Mouse (Mus musculus): ENCODE measurements around the gene Rufy4. TPM values are rescaled to one million over a fixed set of nuclear protein-coding genes. Genes with fewer than 3 reads are reported as not detected.

The Rufy4 gene
- total RNA-seq, 1 experiment from 2014 or later: 31.9 TPM

DNA sequence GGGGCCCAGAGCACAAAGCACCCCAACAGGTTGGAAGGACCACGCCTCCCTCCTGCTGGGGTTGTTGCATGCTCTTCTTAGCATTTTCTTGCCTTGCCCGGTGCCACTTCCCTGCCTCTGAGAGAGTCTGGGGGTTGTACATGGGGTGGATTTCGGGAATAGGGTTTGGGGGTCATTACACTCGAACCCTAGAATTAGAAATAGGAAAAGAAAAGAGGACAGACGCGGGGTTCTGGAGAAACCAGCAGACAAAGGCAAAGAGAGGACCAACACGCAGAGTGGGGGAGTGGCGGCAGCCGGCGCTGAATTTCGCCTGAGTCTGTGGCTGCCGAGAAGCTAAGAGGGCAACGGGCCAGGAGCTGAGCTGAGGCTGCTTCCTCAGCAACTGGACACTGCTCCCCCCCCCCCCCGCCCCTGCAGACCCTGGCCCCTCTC lies 26.3 kb upstream of the Rufy4 start:
- ATAC-seq (ENCODE audit: extremely low read depth, insufficient number of reproducible peaks, low FRiP score, poor library complexity, severe bottlenecking): no peak

DNA sequence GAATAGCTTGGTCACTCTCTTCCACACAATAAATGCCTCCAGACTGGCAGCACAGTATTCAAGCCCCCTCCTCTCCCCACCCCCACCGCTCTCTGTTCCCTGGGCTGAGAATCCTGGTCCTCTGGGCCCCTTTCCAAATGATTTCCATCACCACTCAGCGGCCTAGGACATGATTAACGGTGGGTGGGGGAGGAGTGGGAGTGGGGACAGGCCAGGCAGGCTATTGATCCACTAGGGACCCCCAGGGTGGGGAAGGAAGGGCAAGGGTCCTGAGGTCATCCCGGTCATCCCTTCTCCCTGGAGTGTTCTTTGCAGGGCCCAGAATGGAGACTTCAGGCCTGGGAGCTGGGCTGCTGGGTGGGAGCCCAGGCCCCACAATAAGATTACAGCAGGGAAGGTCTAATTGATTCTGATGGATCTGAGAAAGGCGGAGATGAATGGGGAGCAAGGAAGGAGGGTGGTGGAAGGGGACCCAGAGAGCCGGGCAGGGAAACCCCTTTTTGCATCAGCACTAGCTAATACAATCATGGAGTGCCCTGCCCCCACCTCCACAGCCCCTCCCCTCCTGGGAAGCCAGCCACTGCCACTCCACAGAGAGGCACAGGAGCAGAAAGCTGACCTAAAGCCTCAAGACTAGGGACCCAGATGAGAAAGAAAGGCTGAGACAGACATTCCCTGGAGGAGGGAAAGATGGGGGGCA lies 21.5 kb upstream of the Rufy4 start:
- ATAC-seq (ENCODE audit: extremely low read depth, insufficient number of reproducible peaks, low FRiP score, poor library complexity, severe bottlenecking): no peak

DNA sequence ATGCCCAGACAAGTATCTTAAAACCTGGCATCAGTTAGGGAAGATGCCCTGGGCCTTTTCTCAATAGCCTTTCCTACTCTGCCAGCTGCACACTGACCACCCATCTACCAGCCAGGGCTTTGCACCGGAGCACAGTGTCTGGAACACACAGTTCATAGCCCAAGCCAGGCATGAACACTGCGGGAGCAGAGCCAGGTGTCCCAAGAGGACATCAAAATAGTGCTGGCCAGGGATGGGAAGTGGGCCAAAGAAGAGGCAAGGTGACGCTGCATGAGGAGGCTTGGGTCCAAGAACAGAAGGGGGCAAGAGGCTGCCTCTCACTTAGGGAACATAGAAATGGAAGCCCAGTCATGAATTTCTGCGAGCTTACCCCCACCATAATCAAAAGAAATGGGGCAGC lies 19.7 kb upstream of the Rufy4 start:
- ATAC-seq (ENCODE audit: extremely low read depth, insufficient number of reproducible peaks, low FRiP score, poor library complexity, severe bottlenecking): no peak

DNA sequence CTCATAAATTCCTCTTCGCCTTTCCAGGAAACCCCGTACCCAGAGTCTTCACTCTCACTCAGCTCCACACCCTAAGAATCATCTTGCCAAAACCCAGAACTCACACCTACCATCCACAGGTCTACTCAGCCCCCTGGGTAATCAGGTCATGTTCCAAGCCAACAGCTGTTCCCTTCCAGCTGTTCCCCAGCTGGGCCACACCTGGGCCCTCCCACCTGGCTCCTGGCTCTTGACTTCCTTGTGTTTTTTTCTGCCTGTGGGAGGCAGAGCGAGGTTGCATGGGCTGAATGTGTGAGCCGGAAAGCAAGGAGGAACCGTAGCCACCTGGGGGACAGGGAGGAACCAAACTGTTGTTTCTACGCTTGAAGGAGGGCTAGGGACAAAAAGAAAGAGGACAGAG lies 19.1 kb upstream of the Rufy4 start:
- ATAC-seq (ENCODE audit: extremely low read depth, insufficient number of reproducible peaks, low FRiP score, poor library complexity, severe bottlenecking): no peak

DNA sequence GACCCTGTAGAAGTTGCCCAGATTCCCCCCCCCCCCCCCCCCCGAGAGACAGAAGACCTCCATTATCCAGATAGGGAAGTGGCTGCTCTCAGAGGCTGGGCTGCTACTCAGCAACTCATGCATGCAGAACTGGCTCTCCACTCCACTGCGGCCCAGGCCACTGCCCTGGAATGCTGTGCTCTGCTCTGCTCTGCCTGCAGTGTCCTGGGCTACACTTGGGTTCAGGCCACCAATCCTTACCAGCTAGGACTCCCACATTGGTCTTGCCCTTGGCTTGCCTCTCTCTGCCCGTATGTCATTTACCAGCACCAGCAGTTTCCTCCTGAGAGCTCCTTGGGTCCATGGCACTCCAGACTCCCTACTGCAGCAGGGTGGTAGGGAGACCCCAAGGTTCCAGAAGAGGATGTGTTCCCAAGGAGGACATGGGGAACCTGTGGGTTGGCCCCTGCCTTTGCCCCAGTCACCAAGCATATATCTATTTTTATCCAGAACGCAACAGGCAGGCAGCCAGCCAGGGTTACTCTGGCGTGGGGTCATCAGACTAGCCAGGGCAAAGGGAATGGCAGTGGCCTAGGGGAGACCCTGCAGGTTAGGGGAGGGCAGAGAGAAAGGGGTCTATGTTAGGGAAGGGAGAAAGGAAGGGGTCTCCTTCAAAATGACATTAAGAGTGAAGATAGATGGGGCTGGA lies 17.3 kb upstream of the Rufy4 start:
- no peak for ATAC-seq (ENCODE audit: extremely low read depth, insufficient number of reproducible peaks, low FRiP score, poor library complexity, severe bottlenecking)

DNA sequence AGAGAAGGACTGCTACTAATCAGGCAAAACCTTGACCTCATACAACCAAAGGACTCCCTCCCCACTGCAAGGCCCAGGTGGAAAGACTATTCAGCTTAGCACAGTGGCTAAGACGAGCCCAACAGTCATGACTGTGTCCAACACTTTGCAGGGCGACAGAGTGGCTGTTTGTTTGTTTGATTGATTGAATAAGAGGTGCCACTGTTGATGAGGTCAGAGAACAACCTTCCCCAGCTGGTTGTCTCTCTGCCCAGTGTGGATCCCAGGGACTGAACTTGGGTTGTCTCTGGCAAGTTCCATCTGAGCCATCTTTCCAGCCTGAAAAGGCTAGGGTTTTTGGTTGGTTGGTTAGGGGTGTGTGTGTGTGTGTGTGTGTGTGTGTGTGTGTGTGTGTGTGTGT lies 15.7 kb upstream of the Rufy4 start:
- no peak for ATAC-seq (ENCODE audit: extremely low read depth, insufficient number of reproducible peaks, low FRiP score, poor library complexity, severe bottlenecking)

DNA sequence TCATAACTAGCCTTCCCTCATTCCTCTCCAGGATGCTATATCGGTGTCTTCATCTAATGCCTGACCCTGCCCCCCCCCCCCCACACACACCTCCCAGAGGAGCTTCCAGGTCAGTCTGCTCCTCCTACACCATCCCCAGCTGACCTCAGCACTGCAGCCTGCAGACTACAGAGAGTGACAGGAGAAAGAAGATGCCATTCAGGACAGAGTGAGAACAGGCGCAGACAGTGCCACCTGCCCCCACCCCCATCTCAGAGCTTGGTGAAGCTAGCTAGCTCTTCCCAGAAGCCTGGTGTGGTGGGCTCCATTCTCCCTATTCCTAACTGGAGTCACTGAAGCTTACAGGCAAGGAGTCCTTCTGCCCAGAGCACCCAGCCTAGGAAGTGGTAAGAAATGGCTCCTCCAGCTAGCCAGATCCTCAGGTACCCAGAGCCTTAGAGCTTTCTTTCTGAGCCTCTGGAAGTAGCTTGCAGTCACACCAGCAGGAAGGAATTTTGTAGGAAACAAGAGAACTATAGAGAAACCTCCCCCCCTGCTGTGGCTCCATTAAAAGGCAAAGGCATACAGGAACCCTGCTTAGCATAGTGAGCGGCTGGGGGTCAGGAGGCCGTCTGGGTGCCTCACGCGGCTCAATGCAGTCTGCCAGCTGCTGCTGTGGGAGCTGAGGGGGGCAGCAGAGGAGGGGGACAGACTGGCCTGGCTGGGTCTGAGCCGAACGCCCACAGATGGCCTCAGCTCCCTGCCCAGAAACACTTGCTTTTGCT lies 14.2 kb upstream of the Rufy4 start:
- no peak for ATAC-seq (ENCODE audit: extremely low read depth, insufficient number of reproducible peaks, low FRiP score, poor library complexity, severe bottlenecking)

DNA sequence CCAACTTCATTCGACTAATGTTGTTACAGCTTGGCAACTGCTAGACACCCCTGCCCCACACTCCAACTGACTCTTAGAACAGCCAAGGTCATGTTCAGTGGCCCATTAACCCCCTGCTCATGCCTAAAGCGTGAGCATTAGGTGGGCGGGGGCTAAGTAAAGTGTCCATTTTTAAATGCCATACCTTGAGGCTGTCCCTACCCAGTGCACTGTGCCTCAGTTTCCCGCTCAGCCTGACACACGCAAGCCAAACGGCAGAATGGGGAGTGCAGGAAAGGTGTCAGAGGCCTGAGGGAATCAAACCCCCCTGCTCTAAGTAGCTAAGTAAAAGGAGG lies 13.7 kb upstream of the Rufy4 start:
- ATAC-seq (ENCODE audit: extremely low read depth, insufficient number of reproducible peaks, low FRiP score, poor library complexity, severe bottlenecking): no peak

DNA sequence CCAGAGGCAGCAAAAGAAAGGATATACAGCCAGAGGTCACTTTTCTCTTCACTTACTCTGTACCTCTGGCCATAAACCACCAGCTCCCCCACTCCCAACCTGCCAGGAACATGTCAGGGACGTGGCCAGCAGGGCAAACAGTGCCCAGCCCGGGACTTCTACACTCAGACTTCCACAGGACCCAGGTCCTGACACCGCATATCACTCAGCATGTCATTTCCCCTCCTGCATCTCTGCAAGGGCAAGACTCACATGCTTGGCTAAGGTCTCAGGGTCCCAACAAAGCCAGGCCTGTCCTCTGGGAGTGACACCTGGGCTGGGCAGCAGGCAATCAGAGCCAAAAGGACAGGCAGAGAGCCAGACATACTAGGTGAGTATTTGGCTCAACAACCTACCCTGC lies 12.3 kb upstream of the Rufy4 start:
- ATAC-seq (ENCODE audit: extremely low read depth, insufficient number of reproducible peaks, low FRiP score, poor library complexity, severe bottlenecking): no peak

DNA sequence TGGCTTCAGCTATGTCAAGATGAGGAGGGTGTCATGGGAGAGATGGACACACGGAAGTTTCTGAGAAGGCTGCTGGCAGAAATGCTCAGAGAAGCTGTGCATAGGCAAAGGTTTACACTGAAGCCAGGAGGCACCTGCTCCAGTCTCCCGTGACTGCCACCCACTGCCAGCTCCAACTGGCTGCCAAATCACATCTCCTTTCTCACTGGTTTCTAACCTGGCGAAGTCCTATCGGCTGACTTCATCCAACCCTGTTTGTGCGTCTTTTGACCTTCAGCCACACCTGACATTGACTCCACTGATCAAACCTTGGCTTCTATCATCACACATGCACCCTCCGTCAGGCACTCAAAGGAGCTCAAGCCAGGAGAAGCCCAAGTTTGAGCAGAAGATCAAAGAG lies 7.5 kb upstream of the Rufy4 start:
- no peak for ATAC-seq (ENCODE audit: extremely low read depth, insufficient number of reproducible peaks, low FRiP score, poor library complexity, severe bottlenecking)

DNA sequence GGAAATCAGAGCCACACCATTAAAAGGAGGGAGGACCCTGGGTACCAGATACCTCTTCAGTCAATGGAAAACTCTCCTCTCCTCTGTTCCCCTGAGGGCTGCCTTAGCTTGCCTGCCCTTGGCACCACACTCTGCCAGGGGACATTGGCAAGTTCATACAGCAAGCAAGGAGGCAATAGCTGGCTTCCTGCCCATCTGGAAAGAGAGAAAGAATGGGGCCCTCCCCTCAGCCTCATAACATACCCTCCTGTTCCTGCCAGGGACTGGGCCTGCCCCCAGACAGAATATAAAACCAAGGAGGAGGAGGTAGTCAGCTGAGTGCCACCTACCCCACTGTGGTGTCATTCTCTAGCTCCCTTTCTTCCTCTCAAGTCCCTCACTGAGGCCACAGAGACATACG lies 6.2 kb upstream of the Rufy4 start:
- ATAC-seq (ENCODE audit: extremely low read depth, insufficient number of reproducible peaks, low FRiP score, poor library complexity, severe bottlenecking): no peak

DNA sequence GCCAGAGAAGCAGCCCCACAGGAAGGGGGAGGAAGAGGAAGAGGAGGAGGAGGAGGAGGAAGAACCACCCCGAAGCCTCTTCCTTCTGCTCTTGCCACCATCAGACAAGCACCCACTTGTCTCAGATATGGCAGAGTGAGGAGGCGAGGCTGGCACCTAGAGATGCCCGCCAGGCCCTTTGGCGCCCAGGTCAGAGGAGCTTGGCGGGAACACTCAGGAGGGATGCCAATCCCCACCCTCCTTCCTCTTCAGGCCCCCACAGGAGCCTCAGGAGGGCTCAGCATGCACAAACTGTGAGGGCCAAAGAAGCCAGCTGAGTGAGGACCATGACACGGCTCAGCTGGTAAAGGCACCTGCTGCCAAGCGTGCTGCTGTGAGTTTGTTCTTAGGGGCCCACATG lies 4.2 kb upstream of the Rufy4 start:
- no peak for ATAC-seq (ENCODE audit: extremely low read depth, insufficient number of reproducible peaks, low FRiP score, poor library complexity, severe bottlenecking)

DNA sequence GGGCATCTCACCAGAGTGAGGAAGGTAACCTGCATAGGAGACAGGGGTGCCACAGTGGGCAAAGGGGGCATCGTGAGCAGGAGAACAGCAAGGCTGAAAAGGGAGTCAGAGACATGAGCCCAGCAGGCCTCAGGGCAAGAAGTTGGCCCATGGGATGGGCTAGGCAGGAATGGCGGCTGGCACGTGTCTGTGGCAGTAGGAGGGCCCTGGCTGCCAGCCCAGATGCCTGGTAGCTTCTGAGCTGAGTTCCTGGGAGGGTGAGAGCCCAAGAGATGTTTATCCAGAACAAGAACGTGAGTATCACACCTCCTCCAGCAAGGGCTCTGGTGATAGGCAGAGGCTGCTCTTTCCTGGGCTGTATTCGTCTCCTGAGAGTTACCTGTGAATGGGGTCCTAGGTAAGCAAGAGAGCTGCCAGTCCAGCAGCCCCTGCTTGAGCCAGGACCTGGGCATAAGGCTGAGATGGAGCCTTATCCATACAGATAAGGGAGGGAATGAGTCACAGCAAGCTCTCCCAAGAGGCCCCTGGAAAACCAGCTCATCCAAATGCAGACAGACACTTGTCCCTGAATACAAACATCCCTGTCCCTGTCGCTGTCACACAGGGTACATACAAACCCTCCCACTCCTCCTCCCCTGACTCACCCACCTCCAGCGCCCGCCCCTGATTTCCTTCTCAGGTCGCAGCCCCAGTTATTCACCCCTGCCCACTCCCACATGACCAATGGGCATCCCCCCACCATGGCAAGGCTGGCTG lies 3.3 kb upstream of the Rufy4 start:
- ATAC-seq (ENCODE audit: extremely low read depth, insufficient number of reproducible peaks, low FRiP score, poor library complexity, severe bottlenecking): no peak

DNA sequence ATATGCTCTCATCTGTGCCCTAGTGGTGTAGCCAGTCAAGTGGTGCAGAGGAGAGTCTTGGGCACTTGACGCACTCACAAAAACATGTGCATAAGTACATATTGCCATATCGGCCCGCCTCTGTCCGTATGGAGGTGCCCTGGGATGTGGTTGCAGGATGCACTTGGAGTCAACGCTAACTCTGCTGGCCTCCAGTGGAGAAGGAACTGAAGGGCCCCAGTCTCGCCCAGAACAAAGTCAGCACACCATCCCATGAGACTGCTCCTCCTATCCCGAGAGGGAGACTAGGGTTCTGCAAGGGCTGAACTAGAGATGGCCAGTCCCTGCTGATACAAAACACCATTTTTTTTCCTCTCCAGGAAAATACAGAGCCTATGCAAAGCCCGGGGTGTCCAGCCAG lies 2.1 kb upstream of the Rufy4 start:
- no peak for ATAC-seq (ENCODE audit: extremely low read depth, insufficient number of reproducible peaks, low FRiP score, poor library complexity, severe bottlenecking)

DNA sequence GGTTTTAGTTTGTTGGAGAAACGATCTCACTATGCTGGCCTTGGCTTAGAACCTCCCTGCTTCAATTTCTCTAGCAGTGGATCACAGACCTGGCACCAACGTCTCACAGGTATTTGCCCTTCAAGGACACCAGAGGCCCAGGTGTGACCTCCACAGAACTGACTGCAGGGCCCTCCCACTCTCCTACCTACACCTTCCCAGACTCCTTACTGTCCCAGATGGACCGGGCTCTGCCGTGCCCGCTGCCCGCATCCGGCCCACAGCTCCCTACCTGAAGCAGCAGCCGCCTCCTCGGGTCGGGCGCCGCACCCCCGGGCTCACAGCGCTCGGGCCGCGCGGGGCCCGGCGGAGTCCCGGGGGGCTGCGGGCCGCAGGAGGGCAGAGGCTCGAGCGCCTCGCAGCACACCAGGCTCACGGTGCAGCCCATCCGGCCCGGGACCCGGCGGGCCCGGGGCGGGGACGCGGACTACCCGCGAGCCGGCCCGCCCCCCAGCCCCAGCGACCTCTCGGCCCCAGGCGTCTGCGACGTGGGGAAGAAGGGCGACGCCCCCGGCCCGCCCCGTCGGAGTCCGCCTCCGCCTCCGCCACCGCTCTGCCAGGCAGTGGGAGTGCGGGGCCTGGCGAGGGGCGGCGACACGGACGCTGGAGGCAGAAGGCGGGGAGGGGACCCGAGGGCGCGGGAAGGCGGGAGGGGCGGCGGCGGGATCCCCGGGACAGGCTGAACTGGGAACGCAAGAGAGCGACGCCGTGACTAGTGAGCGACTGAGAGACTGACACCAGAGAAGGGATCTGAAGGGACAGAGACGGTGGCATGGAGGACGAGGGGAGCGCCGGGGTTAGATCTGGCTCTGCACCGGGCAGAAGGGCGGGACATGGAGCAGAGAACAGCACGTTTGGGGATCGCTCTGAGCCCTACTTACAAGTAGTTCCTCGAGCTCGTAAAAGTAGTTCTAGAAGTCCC lies 1.0 kb upstream of the Rufy4 start, which contains the start of gene Tns1:
Gene Tns1, minus strand, starts transcription at position 429 of the 961 bp plus-strand sequence.
- no peak for ATAC-seq (ENCODE audit: extremely low read depth, insufficient number of reproducible peaks, low FRiP score, poor library complexity, severe bottlenecking)

DNA sequence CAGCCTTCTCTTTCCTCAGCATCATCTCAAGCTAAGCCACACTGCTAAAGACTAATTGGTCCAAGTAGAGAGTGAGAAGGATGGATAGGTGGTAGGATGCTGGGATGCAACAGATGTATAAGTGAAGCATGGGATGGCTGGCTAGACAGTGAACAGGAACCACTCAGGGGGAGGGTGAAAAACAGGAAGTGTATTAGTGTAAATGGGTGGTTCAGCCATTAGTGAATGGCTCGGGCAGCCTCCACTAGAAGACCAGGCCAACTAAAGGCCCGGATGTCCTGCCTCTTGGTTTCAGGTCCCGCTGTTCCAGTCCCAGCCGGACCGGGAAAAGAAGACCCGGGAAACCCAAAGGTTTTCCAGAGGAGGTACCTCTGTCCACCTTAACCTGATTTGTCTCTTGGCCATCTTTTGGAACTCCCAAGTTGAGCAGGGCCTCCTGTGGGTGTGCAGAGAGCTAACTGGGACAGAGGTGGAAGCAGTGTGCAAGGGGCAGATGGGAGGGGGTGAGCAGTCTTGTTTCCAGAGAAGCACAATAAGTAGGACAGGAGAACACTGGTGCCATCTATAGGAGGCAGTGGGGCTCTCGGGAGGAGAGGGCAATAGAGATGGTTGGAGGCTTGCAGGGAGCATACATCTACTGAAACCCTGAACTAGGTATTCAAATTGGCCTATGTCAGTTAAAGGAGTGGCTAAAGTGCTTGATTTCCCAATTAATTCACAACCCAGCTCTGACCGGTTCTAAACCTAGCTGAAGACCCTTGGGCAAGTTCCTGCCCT lies 5.7 kb downstream of the Rufy4 start:
- ATAC-seq (ENCODE audit: extremely low read depth, insufficient number of reproducible peaks, low FRiP score, poor library complexity, severe bottlenecking): peak; percentile 48

DNA sequence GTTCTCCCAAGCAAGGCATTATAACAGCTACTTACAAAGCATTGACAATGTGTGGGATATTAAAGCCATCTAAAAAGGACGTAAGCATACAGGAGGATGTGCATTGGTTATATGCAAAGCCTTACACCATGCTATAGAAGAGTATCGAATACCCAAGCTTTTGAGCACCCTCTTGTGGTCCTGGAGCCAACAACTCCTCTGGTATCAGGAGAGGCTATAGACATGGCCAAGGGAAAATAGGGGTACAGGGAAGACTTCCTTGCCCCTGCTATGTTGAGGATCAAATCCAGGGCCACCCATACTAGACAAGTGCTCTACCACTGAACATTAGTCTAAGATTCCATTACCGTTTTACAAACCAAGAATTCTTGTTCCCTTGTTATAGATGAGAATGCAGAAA lies 6.7 kb downstream of the Rufy4 start:
- ATAC-seq (ENCODE audit: extremely low read depth, insufficient number of reproducible peaks, low FRiP score, poor library complexity, severe bottlenecking): no peak

DNA sequence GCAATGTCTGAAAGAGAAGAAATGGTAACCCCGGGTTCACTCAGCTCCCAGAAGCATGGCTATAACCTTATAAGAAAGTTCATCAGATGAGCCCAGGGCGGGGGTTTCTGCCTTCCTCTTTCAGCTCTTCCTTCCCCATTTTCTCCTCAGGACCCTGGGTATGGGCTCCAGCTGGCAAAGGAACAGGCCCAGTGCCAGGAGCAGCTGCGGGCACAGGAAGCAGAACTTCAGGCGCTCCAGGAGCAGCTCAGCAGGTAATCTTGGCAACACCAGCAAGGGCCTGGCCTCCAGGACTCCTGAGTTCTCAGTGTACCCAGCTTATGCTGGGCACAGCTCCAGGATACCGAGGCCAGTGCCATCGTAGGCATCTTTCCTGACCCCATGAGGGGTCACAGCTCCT lies 8.6 kb downstream of the Rufy4 start:
- ATAC-seq (ENCODE audit: extremely low read depth, insufficient number of reproducible peaks, low FRiP score, poor library complexity, severe bottlenecking): no peak

Measured in neutrophil, adult 5-6 weeks (primary cell).